Mouse (Mus musculus): ENCODE results near the gene Pebp1.

DNA sequence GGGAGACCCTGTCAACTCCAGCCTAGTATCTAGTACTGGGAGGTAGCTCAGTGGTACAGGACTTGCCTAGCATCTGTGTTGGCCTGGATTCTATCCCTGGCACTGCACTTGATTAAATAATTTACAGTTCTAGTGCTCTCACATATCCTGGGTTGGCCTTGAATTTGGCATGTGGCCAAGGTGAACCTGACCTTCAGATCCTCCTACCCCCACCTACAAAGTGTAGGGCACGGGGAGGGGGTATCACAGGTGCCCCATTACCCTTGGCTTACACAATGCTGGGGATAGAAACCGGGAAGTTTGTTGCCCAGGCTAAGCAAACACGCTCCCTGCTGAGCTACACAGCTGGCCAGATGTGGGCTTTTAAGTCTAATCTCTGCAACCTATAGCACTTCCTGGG lies 15.5 kb upstream of the Pebp1 start:
- TF ChIP-seq CTCF (IDR thresholded peaks at IDR 0.05; ENCODE audit: low read depth) (no peak), EP300 (optimal IDR thresholded peaks at IDR 0.05) (no peak)

Measured in stomach, postnatal 0 days (tissue).